Mouse (Mus musculus) left cerebral cortex, adult 8-10 months (tissue): Measurements from ENCODE around the gene Gm20662. TPM values are rescaled to one million over a fixed set of nuclear protein-coding genes. Genes with fewer than 3 reads are reported as not detected.

Experiments
- DNase-seq, 2 experiments: peaks; one replicate each; pipeline ENCODE4 v3.0.0; 2022; ENCODE audit warnings: low spot score in 2 of 2
- total RNA-seq, 4 experiments: library from RNA; stranded (reverse); gene quantifications; 2 replicates each; pipeline ENCODE4 v1.2.4; 2022

Gm20662 gene
- total RNA-seq, 4 experiments from 2014 or later: 1.8 to 4.8 (median 4.3) TPM

GRCm38 (mm10) chr9:108052885-108053664, 56.9 kb downstream of the Gm20662 start, which contains the start of gene Amigo3:
Gene Amigo3 (plus strand): TSS chr9:108053159.
- DNase-seq: peak; percentile 92 to 98

DNA sequence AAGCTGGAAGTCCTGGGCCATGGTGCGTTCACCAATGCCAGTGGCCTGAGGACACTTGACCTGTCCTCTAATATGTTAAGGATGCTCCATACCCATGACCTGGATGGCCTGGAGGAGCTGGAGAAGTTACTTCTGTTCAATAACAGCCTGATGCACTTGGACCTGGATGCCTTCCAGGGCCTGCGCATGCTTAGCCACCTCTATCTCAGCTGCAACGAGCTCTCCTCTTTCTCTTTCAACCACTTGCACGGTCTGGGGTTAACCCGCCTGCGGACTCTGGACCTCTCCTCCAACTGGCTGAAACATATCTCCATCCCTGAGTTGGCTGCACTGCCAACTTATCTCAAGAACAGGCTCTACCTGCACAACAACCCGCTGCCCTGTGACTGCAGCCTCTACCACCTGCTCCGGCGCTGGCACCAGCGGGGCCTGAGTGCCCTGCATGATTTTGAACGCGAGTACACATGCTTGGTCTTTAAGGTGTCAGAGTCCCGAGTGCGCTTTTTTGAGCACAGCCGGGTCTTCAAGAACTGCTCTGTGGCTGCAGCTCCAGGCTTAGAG, 57.6 kb downstream of the Gm20662 start:
- DNase-seq: no peak

DNA sequence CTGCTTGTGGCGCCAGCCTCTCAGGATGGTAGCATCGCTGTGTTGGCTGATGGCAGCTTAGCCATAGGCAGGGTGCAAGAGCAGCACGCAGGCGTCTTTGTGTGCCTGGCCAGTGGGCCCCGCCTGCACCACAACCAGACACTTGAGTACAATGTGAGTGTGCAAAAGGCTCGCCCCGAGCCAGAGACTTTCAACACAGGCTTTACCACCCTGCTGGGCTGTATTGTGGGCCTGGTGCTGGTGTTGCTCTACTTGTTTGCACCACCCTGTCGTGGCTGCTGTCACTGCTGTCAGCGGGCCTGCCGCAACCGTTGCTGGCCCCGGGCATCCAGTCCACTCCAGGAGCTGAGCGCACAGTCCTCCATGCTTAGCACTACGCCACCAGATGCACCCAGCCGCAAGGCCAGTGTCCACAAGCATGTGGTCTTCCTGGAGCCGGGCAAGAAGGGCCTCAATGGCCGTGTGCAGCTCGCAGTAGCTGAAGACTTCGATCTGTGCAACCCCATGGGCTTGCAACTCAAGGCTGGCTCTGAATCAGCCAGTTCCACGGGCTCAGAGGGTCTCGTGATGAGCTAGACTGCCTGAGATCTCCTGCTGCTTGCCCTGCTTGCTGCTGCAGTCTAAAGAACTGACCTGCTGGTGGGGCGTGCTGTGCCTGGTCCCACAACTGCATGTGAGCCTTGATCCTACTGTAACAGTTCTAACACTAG, 58.3 kb downstream of the Gm20662 start:
- no peak for DNase-seq

GRCm38 (mm10) chr9:108055061-108055460, 58.9 kb downstream of the Gm20662 start:
- DNase-seq: no peak

- no peak for DNase-seq
These were observed 59.6 kb downstream of the Gm20662 start for GRCm38 (mm10) chr9:108055661-108056237.

DNA sequence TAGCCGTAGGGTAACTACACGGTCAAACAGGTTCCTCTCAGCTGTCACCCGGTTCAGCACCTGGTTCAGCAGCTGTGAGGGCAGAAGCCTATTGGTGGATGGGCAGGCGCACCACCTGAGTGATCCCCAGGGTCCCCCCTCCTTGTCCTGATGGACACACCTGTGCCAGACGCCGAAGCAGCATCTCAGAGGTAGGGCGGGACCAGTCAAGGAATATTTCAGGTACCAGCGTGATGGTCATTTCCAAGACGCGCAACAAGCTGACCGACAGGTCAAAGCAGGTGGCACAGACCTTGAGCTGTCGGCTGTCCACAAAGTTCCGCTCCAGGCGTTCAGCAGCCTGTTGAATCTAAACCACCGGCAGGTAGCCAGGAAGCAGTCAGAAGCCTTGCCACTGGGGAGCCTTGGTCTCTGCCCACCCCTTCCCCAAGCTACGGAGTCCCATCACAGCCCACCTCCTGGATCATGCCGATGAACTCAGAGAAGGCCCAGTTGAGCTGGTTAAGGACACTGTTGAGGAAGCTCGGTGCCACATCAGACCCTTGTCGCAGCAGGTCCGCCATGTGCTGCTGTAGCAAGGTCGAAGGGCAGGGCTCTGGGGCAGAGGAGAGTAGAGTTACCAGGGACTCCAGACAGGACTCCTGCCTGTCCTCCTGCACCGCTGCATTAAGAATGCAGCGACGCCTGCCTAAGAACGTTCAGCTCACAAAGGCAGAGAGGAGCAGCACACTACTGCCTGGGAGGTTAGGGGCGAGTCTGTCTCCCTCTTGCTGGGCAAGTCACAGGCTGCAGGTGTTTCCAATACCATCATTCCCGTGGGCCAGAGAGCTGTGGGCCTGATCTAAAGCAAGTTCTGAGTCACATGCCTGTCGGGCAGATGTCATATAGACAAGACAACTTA, 60.5 kb downstream of the Gm20662 start:
- no peak for DNase-seq

DNA sequence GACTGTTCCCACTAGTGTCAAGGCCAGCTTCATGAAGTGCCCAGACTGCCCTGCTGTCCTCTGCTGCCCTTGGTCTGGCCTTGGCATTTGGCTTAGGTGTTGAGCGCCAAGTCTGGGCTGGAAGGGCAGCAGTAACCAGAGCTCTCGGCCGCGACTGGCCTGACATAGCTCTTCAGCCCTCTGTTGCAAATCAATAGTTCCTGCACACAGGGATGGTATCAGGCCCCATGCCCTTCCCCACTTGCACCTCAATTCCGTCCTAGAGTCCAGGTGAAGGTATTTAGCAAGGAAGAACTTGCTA, 61.1 kb downstream of the Gm20662 start:
- DNase-seq: no peak

DNA sequence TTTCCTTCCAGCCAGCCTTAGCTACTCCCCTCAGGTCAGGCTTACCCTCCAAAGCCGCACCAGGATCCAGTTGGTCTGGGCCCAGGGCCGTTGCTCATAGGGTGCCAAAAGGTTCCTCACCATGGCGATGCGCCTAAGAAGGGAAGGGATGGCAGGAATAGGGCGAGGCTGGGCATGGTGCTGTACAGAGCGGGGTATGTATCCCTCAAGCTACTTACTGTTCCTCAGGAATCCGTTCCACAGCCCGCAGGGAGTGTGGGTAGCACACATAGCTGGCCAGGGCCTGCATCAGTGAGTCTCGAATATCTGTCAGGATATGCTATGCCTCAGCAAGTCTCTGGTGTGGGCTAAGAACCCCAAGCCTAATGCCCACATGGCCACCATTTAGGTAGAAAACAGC, 62.1 kb downstream of the Gm20662 start:
- no peak for DNase-seq

DNA sequence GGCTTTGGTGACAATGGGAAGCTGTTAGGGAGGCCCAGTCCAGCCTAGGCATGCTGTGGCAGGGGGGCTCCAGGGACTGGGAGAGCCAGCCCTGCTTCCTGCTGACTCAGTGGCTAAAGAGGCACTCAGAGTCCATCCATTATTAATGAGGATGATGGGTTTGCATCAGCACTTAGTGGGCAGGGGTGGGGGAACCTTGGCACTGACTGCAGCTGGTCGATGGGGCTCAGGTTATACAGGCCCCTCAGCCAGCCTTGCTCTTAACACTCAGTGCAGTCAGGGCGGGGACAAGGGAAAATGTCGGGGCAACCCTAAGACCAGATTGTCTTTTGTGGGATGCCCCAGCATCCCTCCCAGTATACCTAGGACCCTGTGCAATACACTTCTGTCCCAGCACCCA, 66.0 kb downstream of the Gm20662 start:
- DNase-seq: no peak

DNA sequence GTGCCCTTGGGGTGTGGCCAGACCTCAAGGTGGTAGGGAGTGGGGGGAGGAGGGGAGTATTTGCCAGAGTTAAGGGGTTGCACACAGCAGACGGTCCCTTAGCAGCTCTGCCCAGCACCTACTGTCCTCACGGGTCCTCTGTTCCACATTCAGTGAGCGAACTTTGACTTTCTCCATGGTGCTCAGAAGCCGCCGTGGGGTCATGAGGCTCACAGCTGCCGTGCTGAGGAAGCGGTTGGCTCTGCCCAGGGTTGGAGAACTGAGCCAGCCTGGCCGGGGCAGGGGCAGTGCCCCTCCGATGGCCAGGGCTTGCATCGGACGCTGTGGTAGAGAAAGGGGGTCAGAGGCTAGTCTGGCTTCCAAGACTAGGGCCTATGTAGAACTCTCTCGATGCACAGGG, 67.2 kb downstream of the Gm20662 start:
- DNase-seq: no peak

DNA sequence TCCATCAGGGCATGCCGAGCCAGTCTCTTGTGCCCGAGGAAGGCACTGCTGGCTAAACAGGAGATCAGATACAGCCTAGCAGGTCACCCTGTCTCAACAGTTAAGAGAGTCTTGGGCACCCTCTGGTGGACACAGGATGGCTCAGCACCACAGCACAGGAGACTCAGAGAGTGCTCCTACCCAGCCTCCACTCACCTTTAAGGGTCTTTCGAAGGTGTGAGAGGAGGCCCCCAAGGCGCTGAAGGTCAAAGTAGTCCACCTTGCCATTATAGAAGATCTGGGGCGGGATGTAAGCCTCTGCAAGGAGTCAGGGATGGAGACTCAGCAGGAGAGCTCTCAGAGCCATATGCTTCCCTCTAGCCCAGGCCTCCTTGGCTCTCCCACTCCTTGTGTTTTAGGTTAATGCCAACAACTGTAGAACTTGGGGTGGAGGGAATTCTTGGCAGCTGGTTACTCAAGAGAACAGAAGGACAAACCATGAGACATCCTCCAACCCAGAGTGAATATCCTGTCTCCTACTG, 69.4 kb downstream of the Gm20662 start:
- DNase-seq: no peak

- DNase-seq: no peak
These were observed 71.0 kb downstream of the Gm20662 start for GRCm38 (mm10) chr9:108067199-108067598.

DNA sequence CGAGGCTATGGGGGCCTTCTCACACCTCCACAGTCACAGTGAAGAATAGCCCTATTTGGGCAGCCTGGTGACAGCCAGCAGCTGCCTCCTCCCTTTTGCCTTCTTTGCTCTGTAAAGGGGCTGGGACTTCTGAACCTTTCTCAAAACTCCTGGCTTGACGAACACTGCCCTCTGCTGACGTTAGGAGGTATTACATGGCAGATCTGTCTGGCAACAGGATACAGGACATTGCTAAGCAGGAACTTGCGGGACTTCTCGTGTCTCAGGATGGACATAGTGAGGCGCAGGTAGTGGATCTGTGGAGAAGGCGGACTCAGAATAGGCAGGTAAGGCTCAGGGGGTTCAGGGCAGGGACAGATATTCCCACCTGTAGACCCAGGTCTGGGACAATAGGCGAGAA, 71.8 kb downstream of the Gm20662 start:
- peak in 1 of 2 experiments; percentile 68 for DNase-seq

GRCm38 (mm10) chr9:108069007-108069406, 72.9 kb downstream of the Gm20662 start:
- no peak for DNase-seq

- DNase-seq: no peak
These were observed 73.4 kb downstream of the Gm20662 start for GRCm38 (mm10) chr9:108069529-108069928.

- DNase-seq: no peak
These were observed 75.7 kb downstream of the Gm20662 start for GRCm38 (mm10) chr9:108071801-108072200.

DNA sequence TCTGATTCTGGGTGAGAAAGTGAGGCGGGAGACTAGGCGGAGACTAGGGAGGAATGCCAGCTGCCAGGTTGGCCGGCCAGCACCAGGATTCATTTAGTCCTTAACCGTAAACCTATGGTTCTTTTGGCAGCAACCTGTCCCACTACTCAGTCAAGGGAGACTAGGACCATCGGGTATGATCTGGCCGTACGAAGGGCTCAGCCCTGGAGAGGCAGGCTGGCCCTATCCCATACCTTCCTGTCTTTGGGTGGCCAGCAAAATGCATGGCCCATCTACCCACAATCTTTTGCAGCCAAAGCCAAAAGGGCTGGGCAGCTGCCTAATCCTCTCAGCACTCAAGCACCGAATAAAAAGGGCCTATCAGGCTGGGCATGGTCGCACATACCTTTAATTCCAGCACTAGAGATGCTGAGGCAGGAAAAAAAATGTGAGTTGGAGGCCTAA, 76.4 kb downstream of the Gm20662 start:
- no peak for DNase-seq

- no peak for DNase-seq
These were observed 77.2 kb downstream of the Gm20662 start for GRCm38 (mm10) chr9:108073141-108073930.

- DNase-seq: no peak
These were observed 84.0 kb downstream of the Gm20662 start, which contains the start of gene Mst1 for GRCm38 (mm10) chr9:108080168-108080567. Gene Mst1 (plus strand): TSS chr9:108080436.

DNA sequence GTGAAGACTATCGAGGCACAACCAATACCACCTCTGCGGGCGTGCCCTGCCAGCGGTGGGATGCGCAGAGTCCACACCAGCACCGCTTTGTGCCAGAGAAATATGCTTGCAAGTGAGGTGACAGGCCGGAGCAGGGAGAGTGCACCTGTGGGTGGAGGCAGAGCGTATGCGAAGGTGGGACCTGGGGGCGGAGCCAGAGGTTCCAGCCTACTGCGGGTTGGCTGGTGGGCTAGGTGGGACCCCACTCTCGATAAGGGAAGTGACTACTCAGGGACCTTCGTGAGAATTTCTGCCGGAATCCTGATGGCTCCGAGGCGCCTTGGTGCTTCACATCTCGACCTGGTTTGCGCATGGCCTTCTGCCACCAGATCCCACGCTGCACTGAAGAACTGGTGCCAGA, 86.4 kb downstream of the Gm20662 start:
- DNase-seq: no peak
